Mouse (Mus musculus) CD8-positive naive resting alpha-beta T cell, adult 2 months (primary cell): Measurements from ENCODE around the gene Myo1e.

Source experiments
- DNase-seq, 2 experiments: peaks; one replicate each; pipeline ENCODE4 v3.0.0; 2022; ENCODE audit warnings: low read depth in 2 of 2, low spot score in 2 of 2

Gene Myo1e

GRCm38 (mm10) chr9:70351570-70352277 is 144.6 kb downstream of the Myo1e start:
- DNase-seq, result no peak

GRCm38 (mm10) chr9:70356254-70356653 is 149.1 kb downstream of the Myo1e start:
- no peak for DNase-seq

DNA sequence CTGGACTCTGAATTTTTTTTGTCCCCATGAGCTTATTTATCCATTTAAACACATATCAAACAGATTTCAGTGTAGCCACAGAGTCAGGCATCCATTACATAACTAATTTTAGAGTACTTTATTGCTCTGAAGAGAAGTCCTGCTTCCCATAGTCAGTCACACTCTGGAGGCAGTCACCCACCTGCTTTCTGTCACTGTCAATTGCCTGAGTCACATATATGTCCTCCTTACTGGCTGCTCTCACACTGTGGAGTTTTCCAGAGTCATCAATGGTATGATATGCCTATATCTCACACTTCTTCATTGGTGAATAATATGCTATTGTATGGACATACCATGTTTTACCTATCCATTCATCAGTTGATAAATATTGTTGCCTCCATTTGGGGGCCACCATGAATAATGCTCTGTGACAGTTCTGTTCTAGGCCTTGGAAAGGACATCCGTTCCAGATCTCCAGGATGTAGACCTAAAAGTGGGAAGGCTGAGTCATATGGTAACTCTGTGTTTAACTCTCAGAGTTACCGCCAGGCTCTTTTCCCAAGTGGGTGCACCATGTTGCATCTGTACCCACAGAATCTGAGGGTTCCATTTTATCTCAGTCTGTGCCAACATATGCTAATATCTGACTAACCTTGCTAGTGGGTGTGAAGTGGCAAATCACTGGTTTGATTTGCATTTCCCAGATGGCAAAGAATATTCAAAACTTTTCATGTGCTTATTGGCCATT is 152.4 kb downstream of the Myo1e start:
- DNase-seq, result no peak

DNA sequence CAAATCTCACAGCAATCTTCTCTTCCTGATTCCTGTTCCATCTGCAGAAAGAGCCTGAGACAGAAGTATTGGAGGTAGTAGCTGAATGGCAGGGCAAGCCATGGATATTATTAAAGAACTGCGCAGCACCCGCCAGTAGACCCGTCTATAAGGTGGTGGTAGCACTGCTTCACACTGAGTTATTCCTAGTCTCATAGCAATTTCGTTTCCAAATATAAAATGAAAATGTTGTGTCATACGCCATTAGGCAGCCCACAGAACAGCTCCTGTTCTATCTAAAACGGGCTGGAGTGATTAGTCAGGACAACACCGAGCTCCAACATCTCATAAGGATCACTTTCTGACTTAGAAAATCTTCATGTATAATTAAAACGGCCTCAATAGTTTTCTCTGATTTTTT is 157.6 kb downstream of the Myo1e start:
- no peak for DNase-seq

GRCm38 (mm10) chr9:70365915-70366314 is 158.8 kb downstream of the Myo1e start:
- DNase-seq, result no peak

GRCm38 (mm10) chr9:70366898-70367297 is 159.7 kb downstream of the Myo1e start:
- DNase-seq, result no peak

GRCm38 (mm10) chr9:70371638-70372037 is 164.5 kb downstream of the Myo1e start:
- DNase-seq, result no peak

DNA sequence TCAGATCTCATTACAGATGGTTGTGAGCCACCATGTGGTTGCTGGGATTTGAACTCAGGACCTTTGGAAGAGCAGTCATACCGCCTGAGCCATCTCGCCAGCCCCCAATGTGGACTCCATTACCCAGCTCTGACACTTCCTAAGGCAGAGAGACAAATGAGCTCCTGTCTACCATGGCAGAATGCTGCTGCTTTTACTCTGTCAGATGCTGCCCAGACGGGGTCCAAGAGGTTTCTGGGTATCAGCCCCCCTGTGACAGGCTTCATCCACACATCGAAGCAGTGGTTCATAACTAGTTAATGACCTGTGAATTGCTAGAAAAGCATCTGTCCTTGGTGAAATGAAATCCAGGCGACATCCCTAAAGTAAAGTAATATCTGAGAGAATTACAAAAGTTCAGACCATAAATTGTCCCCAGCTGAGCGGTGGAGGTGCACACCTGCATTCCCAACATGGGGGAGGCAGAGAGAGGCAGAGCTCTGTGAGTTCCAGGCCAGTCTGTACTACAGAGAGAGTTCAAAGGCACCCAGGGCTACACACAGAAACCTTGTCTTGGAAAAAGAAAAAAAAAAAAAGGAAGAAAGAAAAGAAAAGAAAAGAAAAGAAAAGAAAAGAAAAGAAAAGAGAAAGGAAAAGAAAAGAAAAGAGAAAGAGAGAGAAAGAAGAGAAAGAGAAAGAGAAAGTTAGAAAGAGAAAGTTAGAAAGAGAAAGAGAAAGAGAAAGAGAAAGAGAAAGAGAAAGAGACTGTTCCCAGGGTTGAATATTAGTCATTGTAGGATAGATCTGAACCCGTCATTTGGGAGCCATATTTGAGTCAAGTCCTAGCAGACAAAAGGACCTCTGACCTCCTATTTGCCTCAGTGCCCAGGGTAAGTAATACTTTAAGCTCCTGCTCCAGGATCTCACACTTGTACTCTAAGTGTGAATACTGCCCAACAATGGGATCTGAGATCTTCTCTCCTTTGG is 172.6 kb downstream of the Myo1e start:
- no peak for DNase-seq

DNA sequence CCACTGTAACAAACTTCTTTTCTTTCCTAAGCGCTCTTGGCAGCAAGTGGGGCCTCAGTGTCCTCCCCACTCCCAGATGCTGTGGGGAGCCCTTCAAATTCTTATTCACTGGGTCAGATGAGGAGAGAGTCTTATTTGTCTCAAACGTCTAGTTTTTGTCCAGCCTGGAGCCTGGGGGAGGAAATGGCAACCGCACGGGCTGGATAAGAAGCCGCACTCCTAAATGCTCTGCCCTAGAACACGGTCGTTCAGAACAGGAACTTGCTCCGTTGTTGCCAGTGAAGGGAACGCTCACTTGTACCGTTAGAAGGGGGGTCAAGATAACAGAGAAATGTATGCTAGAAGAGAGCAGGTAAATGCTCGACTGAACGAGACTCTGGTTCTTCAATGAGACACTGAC is 174.9 kb downstream of the Myo1e start:
- no peak for DNase-seq

DNA sequence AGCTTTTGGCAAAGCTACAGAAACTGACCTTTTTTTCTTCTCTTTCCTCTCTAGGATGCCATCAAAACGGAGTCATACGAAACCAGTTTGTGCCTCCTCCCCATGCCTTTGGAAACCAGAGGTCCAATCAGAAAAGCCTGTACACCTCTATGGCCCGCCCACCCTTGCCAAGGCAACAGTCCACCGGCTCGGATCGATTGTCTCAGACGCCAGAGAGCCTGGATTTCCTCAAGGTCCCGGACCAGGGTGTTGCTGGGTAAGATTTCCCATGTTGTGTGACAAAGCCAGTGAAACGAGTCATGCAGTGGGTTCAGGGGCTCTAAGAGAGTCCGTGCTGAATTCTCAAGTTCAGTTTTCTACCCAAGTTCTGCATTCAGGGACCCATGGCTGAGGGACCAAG is 176.6 kb downstream of the Myo1e start:
- DNase-seq, result no peak

DNA sequence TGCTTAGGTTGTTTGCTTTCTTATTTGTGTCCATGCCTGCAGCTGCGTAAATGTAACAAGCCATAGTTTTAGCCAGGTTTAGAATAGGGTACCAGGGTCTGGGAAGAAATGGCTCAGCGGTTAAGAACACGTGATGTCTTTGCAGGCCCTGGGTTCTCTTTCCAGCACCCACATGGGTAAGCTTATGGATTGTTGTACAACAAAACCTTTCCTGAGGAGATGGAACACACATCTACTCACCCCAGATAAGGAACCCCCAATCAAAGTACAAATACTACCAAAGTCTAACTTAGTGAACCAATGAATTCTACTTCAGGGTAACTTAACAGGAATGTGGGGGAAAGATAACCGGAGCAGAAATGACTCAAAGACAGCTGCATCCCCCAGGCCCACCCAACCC is 177.3 kb downstream of the Myo1e start:
- DNase-seq, result no peak

DNA sequence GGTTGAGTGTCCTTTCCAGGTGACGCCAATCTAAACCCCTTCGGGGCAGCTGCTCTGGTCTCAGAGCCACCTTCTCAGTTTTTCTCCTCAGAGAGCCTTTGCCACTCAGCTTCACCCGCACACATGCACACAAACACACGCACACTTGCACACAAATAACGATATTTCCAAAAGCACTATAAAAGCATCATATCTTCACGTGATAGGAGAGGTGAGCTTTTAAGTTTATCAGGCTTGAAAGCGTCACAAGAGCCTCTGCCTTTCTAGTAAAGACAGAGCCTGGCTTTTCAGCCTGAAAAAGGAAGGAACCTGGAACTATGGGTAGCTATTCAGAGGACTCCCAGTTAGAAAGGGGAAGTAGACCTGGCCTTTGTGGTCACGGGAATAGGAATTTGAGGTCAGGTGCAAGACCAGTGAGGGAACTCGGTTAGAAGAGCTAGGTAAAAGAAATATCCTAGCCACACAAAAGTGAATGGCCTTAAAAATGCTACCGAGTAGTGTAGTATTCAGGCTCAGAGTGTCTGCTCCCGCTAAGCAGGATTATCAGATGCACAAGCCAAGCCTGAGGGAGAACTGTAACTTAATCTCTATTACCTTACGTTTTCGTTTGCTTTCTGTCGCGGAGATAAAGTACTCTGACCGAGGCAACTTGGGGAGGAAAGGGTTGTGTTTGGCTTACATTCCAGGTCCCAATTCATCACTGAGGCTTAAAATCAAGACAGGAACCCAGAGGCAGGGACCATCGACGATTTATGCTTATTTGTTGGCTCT is 178.0 kb downstream of the Myo1e start:
- DNase-seq, result no peak

DNA sequence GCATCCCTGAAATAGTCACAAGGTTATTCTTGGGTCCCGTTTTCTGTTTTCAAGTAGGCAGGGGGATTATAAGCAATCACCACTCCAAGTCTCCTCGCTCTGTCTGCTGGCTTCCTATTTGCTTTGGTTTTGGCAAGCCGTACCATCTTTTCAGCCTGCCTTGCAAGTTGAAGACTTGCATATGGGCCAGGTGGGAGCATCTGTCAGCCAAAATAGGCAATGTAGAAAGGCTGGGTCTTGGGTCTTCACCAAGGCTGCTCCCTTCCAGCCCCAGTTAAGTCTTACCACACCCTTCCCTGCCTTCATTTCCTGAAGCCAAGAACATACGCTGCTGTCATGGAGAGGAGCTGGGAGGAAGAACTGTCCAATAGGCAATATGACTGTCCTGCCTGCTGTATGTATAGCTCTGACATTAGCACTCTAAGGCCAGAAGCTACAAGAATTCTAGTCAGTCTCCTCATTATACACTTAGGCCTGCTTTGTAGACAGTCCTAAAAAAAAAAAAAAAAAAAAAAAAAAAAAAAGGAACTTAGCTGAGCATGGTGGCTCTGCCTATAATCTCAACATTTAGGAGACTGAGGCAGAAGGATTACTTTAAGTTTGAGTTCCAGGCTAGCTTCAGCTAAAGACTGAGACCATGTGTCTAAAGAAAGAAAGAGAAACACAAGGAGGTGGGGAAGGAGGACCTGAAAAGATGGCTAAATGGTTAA is 180.4 kb downstream of the Myo1e start:
- DNase-seq, result no peak

DNA sequence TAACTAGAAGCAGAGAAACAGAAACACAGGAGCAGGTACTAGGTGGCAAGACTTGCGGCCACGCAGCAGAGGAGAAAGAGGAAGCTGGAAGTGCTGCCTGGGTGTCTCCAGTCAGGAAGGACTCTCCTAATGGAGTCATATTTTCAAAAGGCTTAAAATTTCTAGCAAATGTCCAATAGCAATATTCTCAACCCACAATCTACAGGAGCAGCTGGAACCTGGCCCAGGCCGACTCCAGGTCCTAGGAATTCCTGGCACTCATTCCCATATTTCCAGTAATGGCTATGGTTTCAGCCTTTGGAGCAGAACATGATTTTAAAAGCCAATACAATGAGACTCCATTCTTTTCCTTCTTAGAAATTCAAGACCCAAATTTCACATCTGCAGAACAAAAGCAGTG is 182.4 kb downstream of the Myo1e start:
- DNase-seq, result no peak

DNA sequence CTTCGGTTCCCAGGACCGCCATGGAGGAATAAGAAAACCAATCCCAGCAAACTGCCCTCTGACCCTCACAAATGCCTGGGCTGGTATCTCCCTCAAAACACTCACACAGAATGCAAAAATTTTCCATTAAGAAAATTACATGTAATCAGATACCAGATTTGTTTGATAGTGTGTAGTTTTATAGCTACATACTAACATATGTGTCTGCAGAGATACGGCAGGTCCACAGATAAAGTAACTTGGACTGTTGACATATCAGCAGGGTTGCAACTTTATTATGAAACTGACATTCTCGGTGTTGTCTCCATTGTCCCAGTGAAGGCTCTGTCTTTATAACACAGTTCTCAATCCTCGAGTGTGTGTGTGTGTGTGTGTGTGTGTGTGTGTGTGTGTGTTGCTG is 183.9 kb downstream of the Myo1e start:
- DNase-seq, result no peak

- no peak for DNase-seq
These were observed 184.8 kb downstream of the Myo1e start for GRCm38 (mm10) chr9:70391660-70392562.

DNA sequence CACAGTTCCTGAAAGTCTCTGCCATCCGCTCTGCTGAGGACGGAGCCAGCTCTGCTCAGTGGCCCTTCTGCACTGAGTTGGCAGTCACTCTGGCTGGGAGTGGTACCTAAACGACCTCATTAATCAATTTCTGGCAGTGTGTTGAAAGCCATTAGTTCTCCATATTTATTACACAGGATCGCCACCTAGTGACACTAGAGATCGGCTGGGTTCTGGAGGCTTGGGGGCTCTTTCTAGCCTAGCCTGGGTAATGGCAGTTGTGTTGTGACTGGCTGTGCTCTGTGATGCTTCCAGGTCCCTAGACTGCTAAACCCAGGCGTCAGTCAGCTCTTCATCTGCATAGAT is 185.4 kb downstream of the Myo1e start:
- no peak for DNase-seq

GRCm38 (mm10) chr9:70395617-70396016 is 188.5 kb downstream of the Myo1e start:
- DNase-seq, result no peak

- DNase-seq, result no peak
These were observed 188.9 kb downstream of the Myo1e start for GRCm38 (mm10) chr9:70396083-70396482.
